Mouse (Mus musculus) layer of hippocampus, postnatal 36 days (tissue): ENCODE measurements around the gene Borcs5. TPM values are rescaled to one million over a fixed set of nuclear protein-coding genes. Genes with fewer than 3 reads are reported as not detected.

ENCODE experiments used
- DNase-seq, 2 experiments: peaks; one replicate each; pipeline ENCODE4 v3.0.0; 2022
- total RNA-seq, 2 experiments: library from RNA; stranded (reverse); gene quantifications; 2 replicates each; pipeline ENCODE4 v1.2.3; 2021

Borcs5 gene
- total RNA-seq, result 10 to 100 TPM; 37.2 to 40.1 TPM

DNA sequence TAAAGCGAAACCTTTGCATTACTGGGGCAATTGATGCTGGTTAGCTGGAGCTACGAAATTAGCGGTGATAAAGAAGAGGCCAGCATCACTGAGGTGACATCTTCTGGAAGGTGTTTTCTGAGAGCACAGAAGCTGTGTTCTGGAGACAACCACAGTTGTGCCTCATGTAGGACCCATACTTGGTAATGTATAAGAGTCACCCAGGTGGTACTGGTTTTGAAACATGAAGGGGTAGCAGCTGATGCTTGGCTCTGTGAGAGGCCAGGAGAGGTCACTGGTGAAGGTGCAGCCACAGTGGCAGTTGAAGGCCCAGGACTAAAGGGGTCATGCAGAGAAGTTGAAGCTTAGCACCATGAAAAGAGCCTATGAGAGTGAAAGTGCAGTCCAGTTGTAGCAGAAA is at the start of gene Borcs5:
TSS of gene Borcs5 (plus strand) at position 301 of the 400 bp plus-strand sequence.
- no peak for DNase-seq

DNA sequence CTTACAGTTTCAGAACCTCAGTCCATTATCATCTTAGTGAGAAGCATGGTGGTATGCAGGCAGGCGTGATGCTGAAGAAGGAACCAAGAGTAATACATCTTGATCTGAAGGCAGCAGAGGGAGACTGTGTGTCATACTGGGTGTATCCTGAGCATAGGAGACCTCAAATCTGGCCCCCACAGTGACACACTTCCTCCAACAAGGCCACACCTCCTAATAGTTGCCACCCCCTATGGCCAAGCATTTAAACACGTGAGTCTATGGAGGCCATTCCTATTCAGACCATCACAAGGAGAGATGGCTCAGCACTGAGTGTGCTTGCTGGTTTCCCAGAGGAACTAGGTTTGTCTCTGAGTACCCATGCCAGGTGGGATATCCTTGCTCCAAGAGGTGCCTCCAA is 47.7 kb upstream of the Borcs5 start:
- DNase-seq, result no peak

GRCm38 (mm10) chr6:134594569-134595442 is 44.5 kb upstream of the Borcs5 start:
- DNase-seq, result no peak

GRCm38 (mm10) chr6:134597651-134598229 is 41.6 kb upstream of the Borcs5 start:
- DNase-seq, result no peak

DNA sequence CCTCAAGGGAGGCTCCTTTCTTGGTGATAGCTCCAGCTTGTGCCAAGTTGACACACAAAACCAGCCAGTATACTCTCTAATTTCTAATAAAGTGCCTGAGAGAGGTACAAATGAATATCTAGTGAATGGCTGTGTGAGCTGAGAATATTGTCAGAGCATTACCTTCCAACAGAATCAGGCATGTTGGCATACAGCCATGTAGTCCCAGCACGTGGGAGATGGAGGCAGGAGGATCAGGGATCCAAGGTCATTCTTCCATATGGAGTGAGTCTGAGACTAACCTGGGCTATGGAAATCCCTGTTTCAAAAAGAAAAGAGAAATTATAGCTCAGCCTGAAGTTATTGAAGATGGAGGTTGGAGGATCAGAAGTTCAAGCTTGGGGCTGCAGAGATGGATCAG is 40.1 kb upstream of the Borcs5 start:
- no peak for DNase-seq

- no peak for DNase-seq
These were observed 38.2 kb upstream of the Borcs5 start for GRCm38 (mm10) chr6:134601130-134601529.

GRCm38 (mm10) chr6:134601766-134602165 is 37.5 kb upstream of the Borcs5 start:
- no peak for DNase-seq

DNA sequence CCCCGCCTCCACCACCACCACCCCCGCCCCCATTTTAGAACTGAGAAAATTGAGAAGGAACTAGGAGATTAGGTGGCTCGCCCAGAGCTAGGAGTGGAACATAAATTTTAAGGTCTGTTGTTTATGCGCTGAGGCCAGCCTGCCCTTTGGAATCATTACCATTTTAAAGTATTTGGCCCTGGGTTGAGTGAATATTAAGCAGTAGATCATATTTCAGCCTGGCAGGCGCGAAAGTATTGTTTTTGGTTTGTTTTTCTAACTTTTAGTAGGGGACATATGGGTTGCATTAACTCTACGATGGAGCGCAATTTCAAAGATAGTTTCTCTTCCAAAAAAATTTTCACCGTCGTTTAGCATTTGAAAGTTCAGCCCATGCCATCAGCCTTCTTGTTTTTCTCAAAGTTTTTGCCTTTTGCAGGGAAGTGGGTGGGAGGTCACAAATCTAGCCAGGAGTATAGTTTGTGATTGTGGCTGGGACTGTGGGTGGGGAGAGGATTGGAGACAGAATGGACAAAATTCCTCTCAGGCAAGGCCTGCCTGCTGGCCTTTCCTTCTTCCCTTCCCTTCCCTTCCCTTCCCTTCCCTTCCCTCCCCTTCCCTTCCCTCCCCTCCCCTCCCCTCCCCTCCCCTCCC is 36.8 kb upstream of the Borcs5 start:
- no peak for DNase-seq

- no peak for DNase-seq
These were observed 34.1 kb upstream of the Borcs5 start for GRCm38 (mm10) chr6:134605196-134605595.

DNA sequence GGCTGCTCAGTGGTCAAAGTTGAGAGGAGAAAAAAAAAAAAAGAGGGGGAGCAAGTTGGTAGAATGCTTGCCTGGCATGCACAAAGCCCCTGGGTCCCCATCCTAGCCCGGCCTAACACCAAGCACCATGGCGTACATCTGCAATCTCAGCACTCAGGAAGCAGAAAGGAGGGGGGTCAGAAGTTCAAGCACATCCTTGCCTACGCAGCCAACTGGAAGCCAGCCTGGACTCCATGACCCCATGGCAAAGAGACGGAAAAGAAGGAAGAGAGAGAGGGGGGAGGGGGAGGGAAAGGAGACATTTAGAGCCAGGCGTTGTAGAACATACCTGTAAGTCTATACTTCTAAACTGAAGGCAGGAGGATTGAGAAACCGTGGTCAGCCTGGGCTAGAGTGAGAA is 32.8 kb upstream of the Borcs5 start:
- DNase-seq, result no peak

GRCm38 (mm10) chr6:134606949-134607746 is 32.2 kb upstream of the Borcs5 start:
- no peak for DNase-seq

- DNase-seq, result no peak
These were observed 28.9 kb upstream of the Borcs5 start for GRCm38 (mm10) chr6:134610380-134610779.

DNA sequence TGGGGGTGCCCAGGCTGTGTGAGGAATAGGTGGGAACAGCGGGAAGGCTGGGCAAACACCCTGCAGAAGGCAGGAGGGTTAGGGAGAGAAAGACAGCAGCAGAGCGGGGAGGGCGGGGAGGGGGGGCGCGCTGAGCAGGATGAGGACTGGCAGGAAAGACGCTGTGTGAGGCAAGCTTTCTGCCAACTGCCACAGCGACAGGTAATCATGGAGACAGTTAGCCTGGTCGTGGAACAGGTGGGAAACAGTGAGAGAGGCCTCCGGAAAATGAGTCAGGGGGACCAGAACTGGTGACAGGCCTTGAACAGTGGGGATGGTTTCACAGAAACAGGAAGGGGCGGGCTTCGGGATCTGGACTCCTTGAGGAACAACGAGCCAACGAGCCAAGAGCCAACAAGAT is 27.4 kb upstream of the Borcs5 start:
- DNase-seq, result no peak

DNA sequence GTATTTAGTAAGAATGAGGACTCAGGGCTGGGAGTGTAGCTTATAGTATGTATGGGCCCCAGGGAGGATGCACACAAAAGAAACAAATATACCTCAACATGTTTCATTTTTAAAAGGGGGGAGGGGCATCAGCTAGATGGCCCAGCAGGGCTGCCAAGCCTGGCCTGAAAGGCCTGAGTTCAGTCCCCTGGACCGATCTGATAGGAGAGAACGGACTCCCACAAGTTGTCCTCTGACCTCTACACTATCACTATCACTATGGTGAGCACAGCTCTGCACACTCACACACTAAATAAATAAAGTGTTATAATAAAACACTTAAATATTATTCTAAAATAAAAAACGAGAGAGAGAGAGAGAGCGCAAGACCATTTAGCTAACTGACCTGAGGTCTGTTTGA is 25.0 kb upstream of the Borcs5 start:
- no peak for DNase-seq

- peak; percentile 82 for DNase-seq
These were observed 24.3 kb upstream of the Borcs5 start for GRCm38 (mm10) chr6:134614723-134615648.

DNA sequence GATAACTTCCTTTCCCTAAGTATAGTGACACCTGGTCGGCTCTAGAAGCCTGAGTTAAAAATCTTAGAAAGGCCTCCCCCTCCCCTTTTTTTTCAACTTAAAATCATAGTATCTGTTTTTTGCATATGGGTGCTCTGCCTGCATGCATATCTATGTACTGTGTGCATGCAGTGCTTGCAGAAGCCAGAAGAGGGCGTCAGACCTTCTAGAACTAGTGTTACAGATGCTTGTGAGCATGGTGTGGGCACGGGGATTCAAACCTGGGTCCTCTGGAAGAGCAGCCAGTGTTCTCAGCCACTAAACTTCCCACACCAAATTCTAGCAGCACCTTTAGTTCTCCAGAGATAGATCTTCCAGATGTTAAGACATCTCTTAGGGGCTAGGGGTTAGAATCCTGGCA is 21.7 kb upstream of the Borcs5 start:
- no peak for DNase-seq

DNA sequence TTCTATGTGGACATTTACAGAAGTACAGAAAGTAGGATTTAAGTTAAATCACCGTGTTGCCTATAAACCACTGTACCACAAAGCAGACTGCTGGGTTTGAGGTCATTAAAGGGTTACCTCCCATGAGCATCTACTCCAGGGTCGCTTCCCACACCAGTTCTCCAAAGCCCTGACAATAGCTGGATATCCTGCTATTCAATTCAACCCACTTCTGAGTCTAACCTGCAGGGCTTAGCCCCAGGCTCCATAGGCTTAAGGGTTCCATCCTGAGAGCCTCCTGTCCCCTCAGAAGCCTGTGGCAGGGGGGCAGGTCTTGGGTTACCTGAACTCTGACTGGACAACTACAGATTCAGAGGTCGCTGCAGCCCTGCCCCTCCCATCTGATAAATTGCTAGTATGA is 19.2 kb upstream of the Borcs5 start:
- DNase-seq, result no peak

- DNase-seq, result peak; percentile 48 to 56
These were observed 18.3 kb upstream of the Borcs5 start for GRCm38 (mm10) chr6:134620846-134621551.

DNA sequence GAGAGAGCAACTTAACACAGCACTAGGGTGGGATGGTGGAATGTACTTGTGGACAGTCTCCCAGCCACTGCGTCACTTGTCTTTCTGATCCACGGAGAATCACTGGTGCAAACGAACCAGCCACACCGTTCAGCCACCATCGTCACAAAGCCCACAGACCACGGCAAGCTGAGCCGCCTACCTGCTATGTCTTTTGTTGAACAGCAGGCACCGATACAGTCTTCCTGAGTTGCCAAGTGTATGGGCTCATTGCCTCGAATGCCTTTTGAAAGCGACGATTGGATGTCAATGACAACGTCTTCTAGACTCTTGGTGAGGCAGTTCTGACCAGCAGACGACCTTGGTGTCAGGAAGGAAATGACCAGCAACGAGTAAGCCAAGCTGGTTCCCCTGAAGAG is 17.8 kb upstream of the Borcs5 start:
- DNase-seq, result no peak

DNA sequence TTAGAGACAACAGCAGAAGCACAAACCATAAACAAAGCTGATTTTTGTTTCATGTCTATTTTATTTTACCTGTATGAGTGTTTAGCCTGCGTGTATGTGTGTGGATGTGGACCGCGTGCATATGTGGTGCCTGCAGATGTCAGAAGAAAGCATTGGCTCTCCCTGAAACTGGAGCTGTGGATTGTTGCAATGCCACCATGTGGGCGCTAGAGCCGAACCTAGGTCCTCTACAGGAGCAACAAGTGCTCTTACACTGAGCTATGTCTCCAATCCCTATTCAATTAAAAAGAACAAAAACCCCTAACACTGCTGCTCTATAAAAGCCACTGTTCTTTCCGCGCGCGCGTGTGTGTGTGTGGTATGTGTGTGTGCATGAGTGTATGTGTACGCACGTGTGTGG is 13.9 kb upstream of the Borcs5 start:
- no peak for DNase-seq

DNA sequence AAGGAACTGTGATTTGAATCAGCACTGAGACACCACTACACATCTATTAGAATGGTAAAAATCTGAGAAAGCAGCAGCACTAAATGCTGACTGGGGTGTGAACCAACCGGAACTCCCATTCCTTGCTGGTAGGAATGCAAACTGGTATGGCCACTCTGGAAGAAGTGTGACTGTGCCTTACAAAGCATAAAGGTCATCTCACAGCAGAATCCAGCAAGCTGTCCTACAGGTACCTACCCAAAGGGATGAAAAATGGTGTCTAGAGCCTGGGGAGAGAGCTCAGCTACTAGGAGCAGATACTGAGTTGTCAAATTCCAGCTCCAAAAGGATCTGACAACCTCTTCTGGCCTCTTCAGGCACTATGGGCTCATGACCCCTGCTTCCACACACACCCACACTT is 12.7 kb upstream of the Borcs5 start:
- DNase-seq, result no peak
